Mouse (Mus musculus): Measurements from ENCODE around the gene Olfr944. TPM values are rescaled to one million over a fixed set of nuclear protein-coding genes. Genes with fewer than 3 reads are reported as not detected.

Olfr944 gene
- not detected for total RNA-seq (2021)
- long read RNA-seq, experiment 1: 0 reads
- long read RNA-seq, experiment 2: 0 reads

GRCm38 (mm10) chr9:39201620-39202019, at the start of gene Olfr944:
Olfr944 (plus strand) TSS chr9:39201920.
- DNase-seq (ENCODE audit: low spot score in 2 of 2): no peak

DNA sequence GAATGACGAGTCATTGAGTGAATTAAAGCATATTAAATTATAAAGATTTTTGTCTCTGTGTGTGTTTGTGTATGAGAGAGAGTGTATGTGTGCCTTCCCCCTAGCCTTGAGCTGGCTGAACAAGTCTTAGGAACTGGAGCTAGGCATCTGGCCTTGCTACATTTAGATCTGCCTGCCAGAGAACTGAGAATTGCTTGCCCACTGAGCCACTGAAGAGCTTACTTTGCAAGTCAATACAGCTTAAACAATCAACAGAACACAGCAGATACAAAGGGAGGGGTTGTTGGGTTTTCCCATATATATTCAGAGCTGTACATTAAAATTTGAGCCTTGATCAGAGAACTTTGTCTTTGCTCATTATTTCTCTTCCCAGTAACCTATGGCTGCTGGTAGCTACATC, 49.3 kb upstream of the Olfr944 start:
- DNase-seq (ENCODE audit: low spot score in 2 of 2): no peak

DNA sequence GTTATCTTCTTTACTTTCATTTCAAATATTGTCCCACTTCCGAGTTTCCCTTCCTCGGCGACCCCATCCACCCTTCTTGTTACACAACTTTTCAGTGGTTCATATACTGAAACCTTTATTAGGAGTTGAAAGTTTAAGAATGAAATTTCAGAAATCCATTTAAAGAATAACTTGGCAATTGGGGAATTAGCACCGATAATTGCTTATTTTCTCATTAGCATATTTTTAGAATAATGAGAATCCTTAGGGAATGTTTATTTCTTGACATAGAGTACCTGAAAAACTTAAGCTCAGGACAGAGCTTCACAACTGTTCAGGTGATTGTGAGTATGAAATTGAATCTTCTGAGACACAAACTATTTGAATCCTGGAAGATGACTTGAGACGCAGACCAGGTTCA, 35.7 kb upstream of the Olfr944 start, which contains the start of gene Olfr943:
Gene Olfr943, plus strand, starts transcription at position 301 of the 400 bp plus-strand sequence.
- no peak for DNase-seq (ENCODE audit: low spot score in 2 of 2)

DNA sequence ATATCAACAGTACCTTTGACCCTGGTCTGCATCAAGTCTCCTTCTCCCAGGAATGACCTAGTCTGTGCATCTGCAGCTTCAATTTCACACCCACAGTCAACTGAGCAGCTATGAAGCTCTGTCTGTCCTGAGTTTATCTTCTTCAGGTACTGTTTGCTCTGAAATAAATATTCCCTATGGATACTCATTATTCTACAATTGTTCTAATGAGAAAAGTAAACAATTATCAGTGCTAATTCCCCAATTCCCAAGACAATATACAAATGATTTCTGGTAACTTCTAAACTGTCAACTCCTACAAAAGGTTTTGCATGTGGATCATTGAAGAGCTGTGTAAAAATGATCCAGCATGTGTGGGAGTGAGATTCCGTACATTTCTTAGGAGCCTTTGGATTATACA, 48.2 kb downstream of the Olfr944 start, which contains the start of gene Olfr1537:
Gene Olfr1537, minus strand, starts transcription at position 101 of the 400 bp plus-strand sequence.
- DNase-seq (ENCODE audit: low spot score in 2 of 2): no peak

Other genes with a start within 250 kb of the Olfr944 start
- gene Olfr933, start 229.6 kb upstream of the Olfr944 start, total RNA-seq (2021): not detected
- gene Olfr934, start 213.6 kb upstream of the Olfr944 start, total RNA-seq (2021): not detected
- gene Olfr935, start 202.2 kb upstream of the Olfr944 start, total RNA-seq (2021): not detected
- not detected for gene Olfr146, start 178.5 kb upstream of the Olfr944 start, total RNA-seq (2021)
- not detected for gene Olfr937, start 137.0 kb upstream of the Olfr944 start, total RNA-seq (2021)
- not detected for gene Olfr938, start 123.0 kb upstream of the Olfr944 start, total RNA-seq (2021)
- gene Olfr27, start 73.8 kb upstream of the Olfr944 start, total RNA-seq (2021): not detected
- gene Olfr943, start 35.6 kb upstream of the Olfr944 start, total RNA-seq (2021): not detected
- not detected for gene Olfr1537, start 48.1 kb downstream of the Olfr944 start, total RNA-seq (2021)
- gene Olfr945, start 74.9 kb downstream of the Olfr944 start, total RNA-seq (2021): not detected
- gene Olfr948, start 124.1 kb downstream of the Olfr944 start, total RNA-seq (2021): not detected
- not detected for gene Olfr951, start 185.5 kb downstream of the Olfr944 start, total RNA-seq (2021)
- gene Olfr952, start 225.2 kb downstream of the Olfr944 start, total RNA-seq (2021): not detected